Mouse (Mus musculus): Measurements from ENCODE around the gene Eif2d.

DNA sequence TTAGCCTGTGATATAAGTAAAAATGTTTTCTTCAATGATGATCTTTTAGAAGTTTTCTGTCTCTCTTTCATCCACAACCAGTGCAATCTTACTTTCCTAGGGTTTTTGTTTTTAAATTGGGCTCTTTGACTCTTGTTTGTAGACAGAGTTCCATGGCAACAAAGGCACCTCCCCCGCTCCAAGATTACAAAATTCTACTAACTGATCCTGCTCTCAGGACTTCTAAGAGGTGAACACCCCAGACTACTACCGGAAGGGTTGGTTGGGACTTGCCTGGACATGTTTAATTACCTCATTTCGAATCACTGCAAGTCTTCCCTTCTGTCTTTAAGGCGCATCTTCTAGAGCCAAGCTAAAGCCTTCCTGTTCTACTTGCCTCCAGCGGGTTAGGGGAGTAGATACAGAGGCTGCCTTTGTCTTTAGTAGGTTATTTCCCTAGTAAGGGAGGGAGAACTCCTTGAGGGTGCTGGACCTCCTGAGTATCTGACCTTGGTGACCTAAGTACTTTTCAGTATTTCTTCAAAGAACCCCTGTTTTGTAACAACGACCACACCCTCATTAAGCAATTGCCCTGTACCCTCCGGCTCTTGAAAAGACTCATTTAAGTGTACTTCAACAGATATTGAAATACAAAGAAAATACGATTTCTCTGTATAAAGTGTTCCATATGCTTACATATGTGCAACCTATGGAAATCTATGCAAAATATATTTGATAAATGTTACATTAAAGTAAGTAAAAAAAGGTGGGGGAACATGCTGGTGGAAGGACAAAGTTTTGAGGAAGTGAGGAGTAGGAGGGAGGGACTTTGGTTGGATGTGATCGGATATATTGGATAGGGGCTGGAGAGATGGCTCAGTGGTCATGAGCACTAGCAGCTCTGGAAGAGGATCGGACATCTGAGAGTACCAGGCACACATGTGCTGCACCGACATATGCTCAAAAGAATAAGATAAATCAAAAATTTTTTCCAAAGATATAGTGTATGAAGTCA, 13.6 kb upstream of the Eif2d start:
- no peak for TF ChIP-seq CTCF (IDR thresholded peaks at IDR 0.05; ENCODE audit: borderline replicate concordance, insufficient read depth, low read depth, low read length)
- no peak for TF ChIP-seq POLR2A (IDR thresholded peaks at IDR 0.05; ENCODE audit: borderline replicate concordance, insufficient read depth, low read length)
